Comparison of ENCODE assay signal across 8 mouse cellular contexts in the genomic region with DNA sequence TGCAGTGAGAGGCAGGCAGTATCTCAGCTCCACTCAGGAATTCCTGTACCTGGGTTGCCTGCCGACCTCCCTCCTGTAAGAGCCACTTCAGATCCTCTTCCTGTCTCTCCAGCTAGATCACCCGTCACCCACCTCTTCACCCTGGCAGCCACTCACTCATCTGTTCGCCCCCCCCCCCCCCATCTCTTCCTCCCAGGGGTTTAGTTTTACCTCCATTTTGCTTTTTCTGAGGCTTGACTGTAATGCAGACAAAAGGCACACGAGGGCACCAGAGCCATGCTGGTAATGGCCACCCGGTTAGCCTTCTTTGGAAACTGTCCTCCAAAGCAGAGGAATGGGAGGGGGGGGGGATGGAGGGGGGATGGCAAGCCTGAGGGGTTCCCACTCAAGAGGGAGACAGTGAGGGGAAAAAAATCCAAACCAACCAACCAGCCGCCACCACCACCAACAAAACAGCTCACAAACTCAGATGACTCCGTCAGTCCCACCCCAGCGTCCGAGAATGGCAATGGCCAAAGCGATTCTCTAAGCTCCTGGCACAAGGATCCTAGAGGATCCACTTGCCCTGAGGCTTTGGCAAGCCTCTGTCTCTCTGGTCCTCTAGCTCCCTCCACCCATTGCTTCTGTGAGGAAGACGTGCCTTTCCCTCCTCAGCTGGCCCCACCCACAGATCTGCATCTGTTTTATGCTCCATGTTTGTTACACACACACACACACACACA. TPM values are rescaled to one million over a fixed set of nuclear protein-coding genes. Genes with fewer than 3 reads are reported as not detected.
A peak's percentile ranks its signal among the peaks of the same experiment; 100 is the strongest.
DNase-seq lines count a peak whose midpoint lies in the region; ATAC-seq and TF ChIP-seq lines count a peak whose summit lies in the region.

No protein-coding gene starts in this region.

- H3K36me3 ChIP-seq in hindbrain, embryonic 12.5 days = no peaks in the 10 kb centered on the region

- H3K9ac ChIP-seq in hindbrain, embryonic 12.5 days = no peak overlapping the region

- no peak overlapping the region for H3K27ac ChIP-seq in cerebellum, adult 2 months (ENCODE audit: insufficient read depth, low read length)
- H3K27ac ChIP-seq in hindbrain, embryonic 12.5 days = no peak overlapping the region

- DNase-seq in adrenal gland, adult 2 months = peak; percentile 60
- no peak for DNase-seq in adrenal gland, adult 8-10 months
- peak; percentile 25 to 44 for DNase-seq in cerebellum, adult 2 months
- peak; percentile 18 to 79 for DNase-seq in frontal cortex, adult 2 months (ENCODE audit: extremely low spot score in 1 of 2, low spot score in 1 of 2)
- peak; percentile 32 to 38 for DNase-seq in layer of hippocampus, postnatal 36 days
- DNase-seq in lung, postnatal 25 days (ENCODE audit: low spot score) = peak; percentile 65
- DNase-seq in right cerebral cortex, adult 18-20 months = peak; percentile 47

- TF ChIP-seq CTCF in cerebellum, adult 2 months (IDR thresholded peaks at IDR 0.05; ENCODE audit: borderline replicate concordance, insufficient read depth, low read depth, low read length) = peak; percentile 81

- WGBS in cerebellum, adult 2 months = 17% methylated on average over 11 of the region's 11 CpGs
- 30% methylated on average over 10 of the region's 11 CpGs for WGBS in hindbrain, embryonic 12.5 days

- peak overlapping the region; percentile 21; the same call in 1 of the 2 replicates for H3K4me2 ChIP-seq in hindbrain, embryonic 12.5 days (replicated peaks)

- no peak overlapping the region for H3K4me3 ChIP-seq in cerebellum, adult 2 months (replicated peaks; ENCODE audit: insufficient read depth, low read depth, low read length)
- no peak overlapping the region for H3K4me3 ChIP-seq in hindbrain, embryonic 12.5 days

- no peaks in the 10 kb centered on the region for H3K27me3 ChIP-seq in cerebellum, adult 2 months (ENCODE audit: control insufficient read depth, insufficient read depth, low read length)
- 0 out of 2 replicates have a peak, but pooled peaks cover 7% of the 10 kb centered on the region for H3K27me3 ChIP-seq in hindbrain, embryonic 12.5 days

- TF ChIP-seq POLR2A in cerebellum, adult 2 months (IDR thresholded peaks at IDR 0.05; ENCODE audit: borderline replicate concordance, insufficient read depth, low read length) = no peak

- no peaks in the 10 kb centered on the region for H3K9me3 ChIP-seq in hindbrain, embryonic 12.5 days (replicated peaks)

- no peaks in the 10 kb centered on the region for H3K4me1 ChIP-seq in cerebellum, adult 2 months (ENCODE audit: control insufficient read depth, insufficient read depth, low read length)
- peaks cover 18% of the 10 kb centered on the region for H3K4me1 ChIP-seq in hindbrain, embryonic 12.5 days

- ATAC-seq in hindbrain, embryonic 12.5 days (ENCODE audit: low FRiP score) = peak; percentile 49

RNA-seq across cellular contexts. Expression of a gene that starts 9.8 kb away (rescaled TPM):
- 100 to 1,000 TPM; 298 to 434 TPM for total RNA-seq in adrenal gland, adult 2 months (2021)
- polyA plus RNA-seq in adrenal gland, adult 2 months (2012; rRNA removed) = 136 and 197 TPM in 2 replicates
- 100 to 1,000 TPM; 191 to 350 (median 261) TPM for total RNA-seq in adrenal gland, adult 8-10 months (2022)
- polyA plus RNA-seq in cerebellum, adult 2 months (2012; rRNA removed) = 93.8 and 98.9 TPM in 2 replicates
- polyA plus RNA-seq in frontal cortex, adult 2 months (2012; rRNA removed) = 89.2 and 91.7 TPM in 2 replicates
- 78.7 and 82.7 TPM in 2 replicates for polyA plus RNA-seq in hindbrain, embryonic 12.5 days (2016; fragmentation: Nextera tagmentation; extraction: Ambion mirVana)
- total RNA-seq in layer of hippocampus, postnatal 36 days (2021) = 100 to 1,000 TPM; 141 to 149 TPM
